Mouse (Mus musculus) hindbrain, postnatal 0 days (tissue): ENCODE results near the gene Btbd11. TPM values are rescaled to one million over a fixed set of nuclear protein-coding genes. Genes with fewer than 3 reads are reported as not detected.
A peak's percentile ranks its signal among the peaks of the same experiment; 100 is the strongest.

Experiments
- ATAC-seq: fragments of 200-750 bp; cut with Nextera tagmentation; 2 replicates; pipeline ENCODE4 v1.8.0; 2017; ENCODE audit warnings: mild to moderate bottlenecking, moderate TSS enrichment, moderate library complexity
- DNase-seq: peaks from one replicate; pipeline ENCODE4 v3.0.0-alpha.2; 2015; ENCODE audit warnings: low spot score
- H3K27ac ChIP-seq: fragments of 300-500 bp; sonication (generic); 2 replicates; pipeline ENCODE4 v1.5.1; 2014; ENCODE audit warnings: mild to moderate bottlenecking
- H3K27me3 ChIP-seq: fragments of 300-500 bp; sonication (generic); 2 replicates; pipeline ENCODE4 v1.6.1; 2014; ENCODE audit warnings: low read length, mixed read lengths; ENCODE audit not compliant: insufficient read depth
- H3K36me3 ChIP-seq: fragments of 300-500 bp; sonication (generic); 2 replicates; pipeline ENCODE4 v1.6.1; 2014; ENCODE audit warnings: low read length, mixed read lengths; ENCODE audit not compliant: insufficient read depth
- H3K4me1 ChIP-seq: fragments of 300-500 bp; sonication (generic); 2 replicates; pipeline ENCODE4 v1.6.1; 2014; ENCODE audit warnings: antibody characterized with exemption, low read length, mixed read lengths; ENCODE audit not compliant: insufficient read depth
- H3K4me2 ChIP-seq: fragments of 300-500 bp; sonication (generic); 2 replicates; pipeline ENCODE4 v1.6.1; 2014; ENCODE audit warnings: low read depth, mild to moderate bottlenecking, low read length, moderate library complexity, mixed read lengths
- H3K4me3 ChIP-seq: fragments of 300-500 bp; sonication (generic); 2 replicates; pipeline ENCODE4 v1.5.1; 2014; ENCODE audit warnings: low read length
- H3K9ac ChIP-seq: fragments of 300-500 bp; sonication (generic); replicated peaks from 2 replicates; pipeline ENCODE4 v1.6.1; 2014; ENCODE audit warnings: mild to moderate bottlenecking, low read length, moderate library complexity, mixed read lengths
- H3K9me3 ChIP-seq: fragments of 300-500 bp; sonication (generic); 2 replicates; pipeline ENCODE4 v1.6.1; 2016; ENCODE audit warnings: low read length, mixed read lengths
- CTCF ChIP-seq: IDR thresholded peaks from 2 replicates; pipeline ENCODE4 v1.5.1; 2016; ENCODE audit warnings: antibody characterized with exemption, control low read depth, low read depth
- WGBS: fragments of 180-500 bp; shearing (Covaris S2); extraction: QIAGEN DNeasy Blood & Tissue Kit; methylation state at CpG from one replicate; pipeline ENCODE4 v1.1.7; 2014; 5-methylcytosine and 5-hydroxymethylcytosine counted together
- polyA plus RNA-seq: library from polyadenylated mRNA; unstranded; fragments of >200 nt; fragmentation: Nextera tagmentation; extraction: Ambion mirVana; gene quantifications from 2 replicates; pipeline ENCODE4 v1.2.1, GENCODE M21; 2015
- total RNA-seq: library from RNA; depleted of rRNA; stranded (reverse); fragments of >200 nt; gene quantifications from 2 replicates; pipeline ENCODE4 v1.2.3, GENCODE M21; 2014

The Btbd11 gene
- total and polyA plus RNA-seq, 2 experiments from 2014 or later, result 21.2 to 72.9 TPM

DNA sequence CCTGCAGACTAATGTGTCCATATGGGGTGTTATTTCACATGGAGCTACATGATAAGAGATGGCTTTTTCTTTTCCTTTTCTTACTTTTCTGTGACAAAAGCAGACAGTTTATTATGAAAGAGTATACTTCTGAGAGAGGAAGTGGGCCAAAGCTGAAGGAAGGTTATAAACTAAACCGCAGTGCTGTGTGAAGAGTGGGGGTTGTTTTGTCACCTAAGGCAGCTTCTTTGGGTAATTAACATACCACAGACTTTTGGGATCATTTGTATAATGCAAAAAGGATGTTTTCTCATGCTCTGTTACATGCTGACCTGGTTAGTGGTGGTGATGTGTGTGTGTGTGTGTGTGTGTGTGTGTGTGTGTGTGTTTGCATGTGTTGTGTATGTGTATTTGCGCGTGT is 24.5 kb downstream of the Btbd11 start:
- no peak overlapping the region for H3K4me3 ChIP-seq
- 93% methylated on average over 3 of the region's 3 CpGs for WGBS
- no peak overlapping the region for H3K27ac ChIP-seq
- no peaks in the 10 kb centered on the region for H3K36me3 ChIP-seq
- no peaks in the 10 kb centered on the region for H3K9me3 ChIP-seq
- no peak overlapping the region for H3K9ac ChIP-seq
- no peak overlapping the region for H3K4me2 ChIP-seq
- ATAC-seq, result no peak
- no peak for TF ChIP-seq CTCF
- no peak for DNase-seq
- no peaks in the 10 kb centered on the region for H3K4me1 ChIP-seq
- H3K27me3 ChIP-seq, result no peaks in the 10 kb centered on the region

GRCm38 (mm10) chr10:85420851-85421628 is 34.4 kb downstream of the Btbd11 start:
- Histone ChIP-seq H3K9me3 (no peaks in the 10 kb centered on the region), H3K4me3 (no peak overlapping the region), H3K4me2 (no peak overlapping the region), H3K27me3 (no peaks in the 10 kb centered on the region), H3K27ac (peak overlapping the region; percentile 34; the same call in 1 of the 2 replicates), H3K36me3 (no peaks in the 10 kb centered on the region), H3K4me1 (no peaks in the 10 kb centered on the region; the same call in none of the 2 replicates), H3K9ac (no peak overlapping the region)
- whole genome bisulfite sequencing, result 36% methylated on average over 15 of the region's 15 CpGs
- ATAC-seq, result peak; percentile 80
- no peak for TF ChIP-seq CTCF
- DNase-seq, result peak; percentile 64

DNA sequence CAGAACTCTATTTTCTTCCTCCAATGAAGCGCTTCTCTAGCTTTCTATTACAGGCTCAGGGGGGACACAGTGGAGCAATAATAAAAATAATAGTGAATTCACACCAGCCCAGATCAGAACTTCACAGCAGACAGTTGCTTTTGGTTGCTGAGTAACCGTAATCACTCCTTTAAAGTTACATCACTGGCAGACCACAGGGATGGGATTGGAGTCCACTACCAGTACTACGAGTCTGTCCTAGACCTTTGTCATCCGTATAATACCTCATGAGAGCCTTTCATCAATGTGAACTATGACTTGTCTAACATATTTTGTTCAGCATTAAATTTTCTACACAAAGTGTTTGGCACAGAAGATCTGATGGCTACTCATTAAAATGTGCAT is 35.0 kb downstream of the Btbd11 start:
- Histone ChIP-seq H3K9me3 (no peaks in the 10 kb centered on the region), H3K4me2 (no peak overlapping the region), H3K9ac (no peak overlapping the region), H3K27me3 (no peaks in the 10 kb centered on the region), H3K4me3 (no peak overlapping the region), H3K4me1 (no peaks in the 10 kb centered on the region; the same call in none of the 2 replicates), H3K36me3 (no peaks in the 10 kb centered on the region), H3K27ac (peak overlapping the region; percentile 34; the same call in 1 of the 2 replicates)
- ATAC-seq (0 out of 2 replicates have a peak, but pooled peaks have one; percentile 40), DNase-seq (peak; percentile 14)
- 45% methylated on average over 4 of the region's 4 CpGs for WGBS
- TF ChIP-seq CTCF, result no peak

DNA sequence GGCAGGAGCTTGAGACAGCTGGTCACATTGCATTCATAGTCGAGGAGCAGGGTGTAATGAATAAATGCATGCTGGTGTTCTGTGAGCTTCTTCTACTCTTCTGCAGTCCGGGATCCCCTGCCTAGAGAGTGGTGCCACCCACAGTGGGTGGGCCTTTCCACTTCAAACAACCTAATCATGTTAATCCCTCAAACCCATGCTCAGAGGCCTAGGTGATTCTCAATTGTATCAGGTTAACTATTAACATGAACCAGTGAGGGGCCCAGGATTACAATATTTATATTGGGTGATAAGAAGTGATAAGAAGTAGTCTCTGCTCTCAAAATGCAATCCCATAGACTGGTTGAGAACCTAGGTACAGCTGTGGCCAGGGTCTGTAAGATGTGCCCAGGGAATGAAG is 39.1 kb downstream of the Btbd11 start:
- Histone ChIP-seq H3K4me1 (no peaks in the 10 kb centered on the region; the same call in 1 of the 2 replicates), H3K4me2 (no peak overlapping the region), H3K27ac (no peak overlapping the region), H3K9me3 (no peaks in the 10 kb centered on the region), H3K9ac (no peak overlapping the region), H3K4me3 (no peak overlapping the region), H3K36me3 (no peaks in the 10 kb centered on the region), H3K27me3 (no peaks in the 10 kb centered on the region)
- no peak for TF ChIP-seq CTCF
- WGBS, result 67% methylated on average over 2 of the region's 2 CpGs
- DNase-seq (no peak), ATAC-seq (no peak)

DNA sequence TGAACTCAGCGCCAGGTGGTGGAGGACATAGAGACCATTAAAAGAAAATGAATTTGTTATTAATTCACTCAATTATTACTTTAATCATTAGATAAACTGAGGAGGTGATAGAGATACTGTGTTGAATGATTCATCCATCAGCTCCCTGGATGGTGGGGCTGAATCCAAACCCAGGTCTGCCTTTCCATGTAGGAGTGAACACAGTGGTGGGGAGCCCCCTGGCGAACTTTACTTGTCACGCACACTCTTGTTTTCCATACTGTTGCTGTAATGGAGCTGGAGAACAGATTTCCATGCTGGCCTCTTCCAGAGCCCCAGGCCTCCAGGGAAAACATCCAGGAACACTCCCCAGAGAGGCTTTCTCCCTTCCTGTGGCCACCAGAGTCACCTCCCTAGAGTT is 50.6 kb downstream of the Btbd11 start:
- Histone ChIP-seq H3K4me2 (no peak overlapping the region), H3K4me1 (no peaks in the 10 kb centered on the region), H3K9ac (no peak overlapping the region), H3K27ac (no peak overlapping the region), H3K36me3 (no peaks in the 10 kb centered on the region), H3K27me3 (no peaks in the 10 kb centered on the region), H3K9me3 (no peaks in the 10 kb centered on the region), H3K4me3 (no peak overlapping the region)
- no peak for TF ChIP-seq CTCF
- ATAC-seq, result no peak
- 87% methylated on average over 3 of the region's 3 CpGs for WGBS
- DNase-seq, result no peak

- Histone ChIP-seq H3K9ac (no peak overlapping the region), H3K9me3 (no peaks in the 10 kb centered on the region), H3K4me1 (no peaks in the 10 kb centered on the region), H3K36me3 (no peaks in the 10 kb centered on the region), H3K4me2 (no peak overlapping the region), H3K27me3 (no peaks in the 10 kb centered on the region), H3K4me3 (no peak overlapping the region), H3K27ac (no peak overlapping the region)
- no peak for DNase-seq
- no peak for TF ChIP-seq CTCF
- 95% methylated on average over 3 of the region's 3 CpGs for WGBS
- no peak for ATAC-seq
Measured at GRCm38 (mm10) chr10:85443371-85443770, 56.8 kb downstream of the Btbd11 start.

DNA sequence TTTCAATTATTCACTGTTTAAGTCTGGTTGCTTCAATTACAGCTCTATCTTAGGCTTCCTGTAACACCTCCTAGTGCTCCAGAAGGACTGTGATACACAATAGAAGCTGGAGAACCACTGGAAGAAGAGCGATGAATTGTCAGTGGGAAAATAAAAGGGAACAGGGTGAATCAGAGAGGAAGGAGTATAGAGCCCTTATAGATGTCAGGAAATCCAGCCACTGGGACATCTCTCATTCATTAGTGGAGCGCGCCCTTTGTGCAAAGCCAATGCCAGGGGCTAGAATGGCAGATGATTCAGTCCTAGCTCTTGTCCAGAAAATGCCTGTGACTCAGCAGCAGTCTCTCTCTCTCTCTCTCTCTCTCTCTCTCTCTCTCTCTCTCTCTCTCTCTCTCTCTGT is 59.3 kb downstream of the Btbd11 start:
- DNase-seq (no peak), ATAC-seq (no peak)
- Histone ChIP-seq H3K9ac (no peak overlapping the region), H3K36me3 (no peaks in the 10 kb centered on the region), H3K4me1 (no peaks in the 10 kb centered on the region), H3K27ac (no peak overlapping the region), H3K4me3 (no peak overlapping the region), H3K4me2 (no peak overlapping the region), H3K27me3 (no peaks in the 10 kb centered on the region), H3K9me3 (no peaks in the 10 kb centered on the region)
- TF ChIP-seq CTCF, result no peak
- WGBS, result 86% methylated on average over 3 of the region's 3 CpGs
